Mouse (Mus musculus) forebrain, embryonic 16.5 days (tissue): ENCODE results near the gene Trim71. TPM values are rescaled to one million over a fixed set of nuclear protein-coding genes. Genes with fewer than 3 reads are reported as not detected.

Experiments
- ATAC-seq: fragments of 200-750 bp; cut with Nextera tagmentation; 2 replicates; pipeline ENCODE4 v1.8.0; 2017; ENCODE audit warnings: mild to moderate bottlenecking, moderate library complexity
- H3K27ac ChIP-seq: fragments of 300-500 bp; sonication (generic); 2 replicates; pipeline ENCODE4 v1.5.1; 2014; ENCODE audit warnings: low read length, control low read depth
- H3K27me3 ChIP-seq: fragments of 300-500 bp; sonication (generic); replicated peaks from 2 replicates; pipeline ENCODE4 v1.6.1; 2014; ENCODE audit warnings: low read length; ENCODE audit not compliant: control insufficient read depth, insufficient read depth
- H3K36me3 ChIP-seq: fragments of 300-500 bp; sonication (generic); 2 replicates; pipeline ENCODE4 v1.6.1; 2014; ENCODE audit not compliant: control insufficient read depth, insufficient read depth
- H3K4me1 ChIP-seq: fragments of 300-500 bp; sonication (generic); replicated peaks from 2 replicates; pipeline ENCODE4 v1.6.1; 2014; ENCODE audit warnings: low read length; ENCODE audit not compliant: control insufficient read depth, insufficient read depth
- H3K4me2 ChIP-seq: fragments of 300-500 bp; sonication (generic); 2 replicates; pipeline ENCODE4 v1.6.1; 2014; ENCODE audit warnings: mild to moderate bottlenecking, low read length, control low read depth
- H3K4me3 ChIP-seq: fragments of 300-500 bp; sonication (generic); replicated peaks from 2 replicates; pipeline ENCODE4 v1.5.1; 2014; ENCODE audit warnings: mild to moderate bottlenecking, low read length, control low read depth
- H3K9ac ChIP-seq: fragments of 300-500 bp; sonication (generic); replicated peaks from 2 replicates; pipeline ENCODE4 v1.6.1; 2014; ENCODE audit warnings: low read depth, low read length, control low read depth
- H3K9me3 ChIP-seq: fragments of 300-500 bp; sonication (generic); 2 replicates; pipeline ENCODE4 v1.6.1; 2016; ENCODE audit warnings: low read length; ENCODE audit not compliant: control insufficient read depth
- WGBS: fragments of 180-500 bp; shearing (Covaris S2); extraction: QIAGEN DNeasy Blood & Tissue Kit; methylation state at CpG from one replicate; pipeline ENCODE4 v1.1.7; 2014; 5-methylcytosine and 5-hydroxymethylcytosine counted together
- polyA plus RNA-seq: library from polyadenylated mRNA; unstranded; fragments of >200 nt; fragmentation: Nextera tagmentation; extraction: Ambion mirVana; gene quantifications from 2 replicates; pipeline ENCODE4 v1.2.1, GENCODE M21; 2015

The Trim71 gene
- polyA plus RNA-seq, 1 experiment from 2014 or later = 0.13 TPM

- ATAC-seq = no peak
- Histone ChIP-seq H3K9me3 (no peaks in the 10 kb centered on the region), H3K4me3 (no peak overlapping the region), H3K4me1 (no peaks in the 10 kb centered on the region), H3K27me3 (no peaks in the 10 kb centered on the region), H3K36me3 (no peaks in the 10 kb centered on the region), H3K27ac (no peak overlapping the region), H3K9ac (no peak overlapping the region), H3K4me2 (no peak overlapping the region)
- WGBS = 71% methylated on average over 15 of the region's 15 CpGs
Observed at GRCm38 (mm10) chr9:114502711-114503427, 61.3 kb downstream of the Trim71 start.

- Histone ChIP-seq H3K9ac (no peak overlapping the region), H3K4me1 (no peaks in the 10 kb centered on the region), H3K4me2 (no peak overlapping the region), H3K36me3 (no peaks in the 10 kb centered on the region), H3K4me3 (no peak overlapping the region), H3K27me3 (no peaks in the 10 kb centered on the region), H3K9me3 (no peaks in the 10 kb centered on the region), H3K27ac (no peak overlapping the region)
- ATAC-seq = no peak
- WGBS = 97% methylated on average over 11 of the region's 11 CpGs
Observed at GRCm38 (mm10) chr9:114501913-114502312, 62.3 kb downstream of the Trim71 start.

GRCm38 (mm10) chr9:114501111-114501510, 63.1 kb downstream of the Trim71 start:
- no peak overlapping the region for H3K4me3 ChIP-seq
- WGBS = 95% methylated on average over 7 of the region's 7 CpGs
- no peak for ATAC-seq
- no peak overlapping the region for H3K27ac ChIP-seq
- no peaks in the 10 kb centered on the region for H3K36me3 ChIP-seq
- H3K9ac ChIP-seq = no peak overlapping the region
- H3K4me2 ChIP-seq = no peak overlapping the region
- H3K4me1 ChIP-seq = no peaks in the 10 kb centered on the region
- no peaks in the 10 kb centered on the region for H3K27me3 ChIP-seq
- no peaks in the 10 kb centered on the region for H3K9me3 ChIP-seq

GRCm38 (mm10) chr9:114499783-114500515, 64.2 kb downstream of the Trim71 start:
- ATAC-seq = no peak
- 25% methylated on average over 15 of the region's 15 CpGs for WGBS
- Histone ChIP-seq H3K4me3 (no peak overlapping the region), H3K4me2 (no peak overlapping the region), H3K27ac (no peak overlapping the region), H3K9me3 (no peaks in the 10 kb centered on the region), H3K36me3 (no peaks in the 10 kb centered on the region), H3K4me1 (no peaks in the 10 kb centered on the region), H3K9ac (no peak overlapping the region), H3K27me3 (no peaks in the 10 kb centered on the region)

- Histone ChIP-seq H3K9ac (no peak overlapping the region), H3K27me3 (no peaks in the 10 kb centered on the region), H3K9me3 (no peaks in the 10 kb centered on the region), H3K27ac (no peak overlapping the region), H3K36me3 (no peaks in the 10 kb centered on the region), H3K4me1 (no peaks in the 10 kb centered on the region), H3K4me2 (no peak overlapping the region), H3K4me3 (no peak overlapping the region)
- no peak for ATAC-seq
- WGBS = 11% methylated on average over 11 of the region's 11 CpGs
Observed at GRCm38 (mm10) chr9:114498218-114498617, 66.0 kb downstream of the Trim71 start.

- Histone ChIP-seq H3K36me3 (no peaks in the 10 kb centered on the region), H3K9ac (no peak overlapping the region), H3K4me2 (no peak overlapping the region), H3K27ac (no peak overlapping the region), H3K27me3 (no peaks in the 10 kb centered on the region), H3K9me3 (no peaks in the 10 kb centered on the region), H3K4me3 (no peak overlapping the region), H3K4me1 (no peaks in the 10 kb centered on the region)
- WGBS = 83% methylated on average over 7 of the region's 7 CpGs
- no peak for ATAC-seq
Observed at GRCm38 (mm10) chr9:114496469-114496868, 67.7 kb downstream of the Trim71 start.

- no peaks in the 10 kb centered on the region for H3K4me1 ChIP-seq
- H3K4me3 ChIP-seq = no peak overlapping the region
- no peak for ATAC-seq
- 88% methylated on average over 23 of the region's 23 CpGs for WGBS
- H3K9ac ChIP-seq = no peak overlapping the region
- H3K27me3 ChIP-seq = no peaks in the 10 kb centered on the region
- H3K4me2 ChIP-seq = no peak overlapping the region
- H3K36me3 ChIP-seq = no peaks in the 10 kb centered on the region
- no peak overlapping the region for H3K27ac ChIP-seq
- no peaks in the 10 kb centered on the region for H3K9me3 ChIP-seq
Observed at GRCm38 (mm10) chr9:114487481-114488258, 76.5 kb downstream of the Trim71 start.

GRCm38 (mm10) chr9:114486808-114487207, 77.4 kb downstream of the Trim71 start:
- Histone ChIP-seq H3K27ac (no peak overlapping the region), H3K4me1 (no peaks in the 10 kb centered on the region), H3K36me3 (no peaks in the 10 kb centered on the region), H3K4me3 (no peak overlapping the region), H3K9me3 (no peaks in the 10 kb centered on the region), H3K9ac (no peak overlapping the region), H3K27me3 (no peaks in the 10 kb centered on the region), H3K4me2 (no peak overlapping the region)
- WGBS = 88% methylated on average over 4 of the region's 4 CpGs
- ATAC-seq = no peak

- WGBS = 81% methylated on average over 5 of the region's 5 CpGs
- Histone ChIP-seq H3K36me3 (no peaks in the 10 kb centered on the region), H3K9ac (no peak overlapping the region), H3K9me3 (no peaks in the 10 kb centered on the region), H3K4me2 (no peak overlapping the region), H3K4me1 (no peaks in the 10 kb centered on the region), H3K27ac (no peak overlapping the region), H3K4me3 (no peak overlapping the region), H3K27me3 (no peaks in the 10 kb centered on the region)
- no peak for ATAC-seq
Observed at GRCm38 (mm10) chr9:114484771-114485170, 79.4 kb downstream of the Trim71 start.
